ENCODE assay signal across 8 mouse cellular contexts in genomic region chr14:105482644-105483351, GRCm38 (mm10).
DNase-seq lines count a peak whose midpoint lies in the region; ATAC-seq and TF ChIP-seq lines count a peak whose summit lies in the region.

No protein-coding gene starts in this region.

- ATAC-seq in kidney, embryonic 15.5 days (replicated peaks; ENCODE audit: low FRiP score) = peak; percentile 59
- ATAC-seq in forebrain, embryonic 13.5 days = peak; percentile 67
- peak; percentile 51 for ATAC-seq in midbrain, embryonic 14.5 days (ENCODE audit: low FRiP score, low TSS enrichment)

- DNase-seq in kidney, adult 18-20 months = no peak
- peak; percentile 60 to 70 for DNase-seq in kidney, postnatal 4 days
- DNase-seq in midbrain, embryonic 14.5 days = peak; percentile 78
- DNase-seq in frontal cortex, postnatal 36 days (ENCODE audit: low spot score in 2 of 2) = no peak
- DNase-seq in spleen, adult 18-20 months = no peak

- 3% methylated on average over 16 of the region's 16 CpGs for WGBS in kidney, embryonic 15.5 days
- 3% methylated on average over 16 of the region's 16 CpGs for WGBS in bone marrow, adult 2 months
- WGBS in forebrain, embryonic 13.5 days = under 1% methylated on average over 16 of the region's 16 CpGs
- 2% methylated on average over 16 of the region's 16 CpGs for WGBS in midbrain, embryonic 14.5 days

- peak overlapping the region; percentile 37 for H3K4me3 ChIP-seq in kidney, embryonic 15.5 days (replicated peaks)
- peak overlapping the region; percentile 53 for H3K4me3 ChIP-seq in bone marrow, adult 2 months (replicated peaks; ENCODE audit: control insufficient read depth, low read depth, low read length)
- peak overlapping the region; percentile 38 for H3K4me3 ChIP-seq in forebrain, embryonic 13.5 days
- peak overlapping the region; percentile 28 for H3K4me3 ChIP-seq in midbrain, embryonic 14.5 days (replicated peaks; ENCODE audit: low read depth, low read length)

- no peak for TF ChIP-seq POLR2A in bone marrow, adult 2 months (IDR thresholded peaks at IDR 0.05; ENCODE audit: borderline replicate concordance, control insufficient read depth, low read depth, low read length)

- H3K36me3 ChIP-seq in kidney, embryonic 15.5 days = no peaks in the 10 kb centered on the region
- H3K36me3 ChIP-seq in forebrain, embryonic 13.5 days (ENCODE audit: poor library complexity, severe bottlenecking) = no peaks in the 10 kb centered on the region
- H3K36me3 ChIP-seq in midbrain, embryonic 14.5 days (ENCODE audit: control insufficient read depth, insufficient read depth, low read length) = no peaks in the 10 kb centered on the region

- H3K27me3 ChIP-seq in kidney, embryonic 15.5 days = no peaks in the 10 kb centered on the region
- peaks cover 54% of the 10 kb centered on the region for H3K27me3 ChIP-seq in forebrain, embryonic 13.5 days
- H3K27me3 ChIP-seq in midbrain, embryonic 14.5 days (ENCODE audit: control insufficient read depth, insufficient read depth, low read length) = peaks cover 15% of the 10 kb centered on the region; the same call in 1 of the 2 replicates

- H3K9ac ChIP-seq in kidney, embryonic 15.5 days = peak overlapping the region; percentile 36; the same call in 1 of the 2 replicates
- peak overlapping the region; percentile 59 for H3K9ac ChIP-seq in forebrain, embryonic 13.5 days
- peak overlapping the region; percentile 57 for H3K9ac ChIP-seq in midbrain, embryonic 14.5 days (replicated peaks; ENCODE audit: low read length)

- no peaks in the 10 kb centered on the region for H3K9me3 ChIP-seq in kidney, embryonic 15.5 days (replicated peaks)
- H3K9me3 ChIP-seq in forebrain, embryonic 13.5 days (replicated peaks) = no peaks in the 10 kb centered on the region
- H3K9me3 ChIP-seq in midbrain, embryonic 14.5 days (ENCODE audit: control insufficient read depth, low read length) = no peaks in the 10 kb centered on the region

- no peak for TF ChIP-seq CTCF in bone marrow, adult 2 months (IDR thresholded peaks at IDR 0.05; ENCODE audit: control insufficient read depth, insufficient read depth, low read length)

- H3K4me2 ChIP-seq in kidney, embryonic 15.5 days = peak overlapping the region; percentile 64
- peak overlapping the region; percentile 64 for H3K4me2 ChIP-seq in forebrain, embryonic 13.5 days
- peak overlapping the region; percentile 49 for H3K4me2 ChIP-seq in midbrain, embryonic 14.5 days (ENCODE audit: low read length)

- peak overlapping the region; percentile 77 for H3K27ac ChIP-seq in kidney, embryonic 15.5 days
- H3K27ac ChIP-seq in bone marrow, adult 2 months (ENCODE audit: control insufficient read depth, insufficient read depth, low read depth, low read length, poor library complexity) = peak overlapping the region; percentile 62
- peak overlapping the region; percentile 57 for H3K27ac ChIP-seq in forebrain, embryonic 13.5 days
- peak overlapping the region; percentile 89 for H3K27ac ChIP-seq in midbrain, embryonic 14.5 days (replicated peaks; ENCODE audit: low read depth, low read length)

- peaks cover 18% of the 10 kb centered on the region for H3K4me1 ChIP-seq in kidney, embryonic 15.5 days
- H3K4me1 ChIP-seq in bone marrow, adult 2 months (ENCODE audit: control insufficient read depth, insufficient read depth, low read length) = no peaks in the 10 kb centered on the region; the same call in 1 of the 2 replicates
- peaks cover 13% of the 10 kb centered on the region for H3K4me1 ChIP-seq in forebrain, embryonic 13.5 days
- H3K4me1 ChIP-seq in midbrain, embryonic 14.5 days (ENCODE audit: control insufficient read depth, insufficient read depth, low read length) = peaks cover 24% of the 10 kb centered on the region

Comparison
In these comparisons a context has a peak if more than half of its experiments do, and no peak if none do; other contexts are left out.
1. DNase-seq: peak in kidney, postnatal 4 days (2 of 2) and midbrain, embryonic 14.5 days (single experiment); none in kidney, adult 18-20 months (single experiment), frontal cortex, postnatal 36 days (0 of 2) and spleen, adult 18-20 months (0 of 2).
2. Peak in every context shown above with its lines, with median percentiles within 50 percentile points of each other: ATAC-seq, H3K27ac ChIP-seq, H3K4me2 ChIP-seq, H3K4me3 ChIP-seq and H3K9ac ChIP-seq.